Mouse (Mus musculus) G1E (cell line): ENCODE data around the gene Rnf152.

Experiments
- CTCF ChIP-seq: IDR thresholded peaks from 2 replicates; pipeline ENCODE4 v1.5.1; 2012; ENCODE audit warnings: low read depth, low read length, inconsistent platforms, mixed read lengths
- GATA1 ChIP-seq: IDR thresholded peaks from 2 replicates; pipeline ENCODE4 v1.6.1; 2012; ENCODE audit warnings: borderline replicate concordance, low read length, inconsistent platforms, mixed read lengths
- POLR2AphosphoS5 ChIP-seq: IDR thresholded peaks from 2 replicates; pipeline ENCODE4 v1.6.1; 2012; ENCODE audit warnings: low read depth, low read length, inconsistent platforms; ENCODE audit not compliant: insufficient replicate concordance
- TAL1 ChIP-seq: conservative IDR thresholded peaks from 2 replicates; pipeline ENCODE4 v1.6.1; 2012; ENCODE audit warnings: low read depth, low read length, inconsistent platforms, mixed read lengths

DNA sequence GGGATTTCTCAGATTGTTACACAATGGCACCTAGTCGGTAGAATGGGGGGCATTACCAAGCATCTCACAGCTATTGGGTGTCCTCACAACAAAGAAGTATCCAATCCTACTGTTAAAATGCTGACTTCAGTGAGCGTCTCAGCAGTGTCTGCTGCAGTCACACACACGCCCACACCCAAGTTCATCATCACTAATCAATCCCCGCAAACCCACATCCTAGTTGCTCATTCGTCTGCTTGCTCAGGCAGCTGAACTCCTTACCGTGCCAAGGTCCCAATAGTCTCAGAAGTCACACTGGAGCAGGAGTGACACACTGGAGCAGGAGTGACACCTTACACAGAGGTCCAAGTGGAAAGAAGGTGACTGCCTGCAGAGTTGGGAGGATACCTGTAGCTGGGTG, 14.2 kb downstream of the Rnf152 start:
- TF ChIP-seq POLR2AphosphoS5 (no peak), CTCF (no peak), GATA1 (no peak), TAL1 (no peak)
